Mouse (Mus musculus): ENCODE measurements at regions not wholly inside any gene's neighbourhood (a gene's known extent, or its start where the extent isn't known, plus 50 kb on each side); places are given as distances from the start of the nearest gene placed in this dataset.

- no peak for DNase-seq
Observed at GRCm38 (mm10) chr3:143138952-143139351, 257.1 kb upstream of the Pkn2 start.

GRCm38 (mm10) chr3:143134528-143134927, 252.7 kb upstream of the Pkn2 start:
- DNase-seq: no peak

- no peak for DNase-seq
Observed at GRCm38 (mm10) chr3:143107733-143108291, 226.0 kb upstream of the Pkn2 start.

GRCm38 (mm10) chr3:143104734-143105133, 222.9 kb upstream of the Pkn2 start:
- no peak for DNase-seq

GRCm38 (mm10) chr3:143103333-143103732, 221.5 kb upstream of the Pkn2 start:
- no peak for DNase-seq

- DNase-seq: peak; percentile 54
Observed at GRCm38 (mm10) chr3:143100810-143101645, 219.2 kb upstream of the Pkn2 start.

GRCm38 (mm10) chr3:143100203-143100602, 218.4 kb upstream of the Pkn2 start:
- no peak for DNase-seq

GRCm38 (mm10) chr3:143092206-143092605, 210.4 kb upstream of the Pkn2 start:
- DNase-seq: no peak

GRCm38 (mm10) chr3:143090886-143091285, 209.1 kb upstream of the Pkn2 start:
- DNase-seq: no peak

- DNase-seq: no peak
Observed at GRCm38 (mm10) chr3:143090316-143090715, 208.5 kb upstream of the Pkn2 start.

- no peak for DNase-seq
Observed at GRCm38 (mm10) chr3:143087786-143088185, 206.0 kb upstream of the Pkn2 start.

- no peak for DNase-seq
Observed at GRCm38 (mm10) chr3:143078310-143078709, 196.5 kb upstream of the Pkn2 start.

GRCm38 (mm10) chr3:143071839-143072373, 190.1 kb upstream of the Pkn2 start:
- no peak for DNase-seq

GRCm38 (mm10) chr3:143054858-143055257, 173.1 kb upstream of the Pkn2 start:
- DNase-seq: no peak

GRCm38 (mm10) chr3:143053286-143053993, 171.6 kb upstream of the Pkn2 start:
- no peak for DNase-seq

- DNase-seq: no peak
Observed at GRCm38 (mm10) chr3:143040666-143041065, 158.9 kb upstream of the Pkn2 start.

GRCm38 (mm10) chr3:143036108-143036507, 154.3 kb upstream of the Pkn2 start:
- DNase-seq: no peak

- no peak for DNase-seq
Observed at GRCm38 (mm10) chr3:143034588-143034987, 152.8 kb upstream of the Pkn2 start.

- DNase-seq: no peak
Observed at GRCm38 (mm10) chr3:143022486-143022885, 140.7 kb upstream of the Pkn2 start.

GRCm38 (mm10) chr3:143021159-143021871, 139.5 kb upstream of the Pkn2 start:
- no peak for DNase-seq

GRCm38 (mm10) chr3:143017480-143017879, 135.7 kb upstream of the Pkn2 start:
- no peak for DNase-seq

GRCm38 (mm10) chr3:143016758-143017157, 135.0 kb upstream of the Pkn2 start:
- DNase-seq: no peak

- no peak for DNase-seq
Observed at GRCm38 (mm10) chr3:143014421-143014820, 132.6 kb upstream of the Pkn2 start.

Data from right cerebral cortex, postnatal 25 days (tissue).